Comparison of ENCODE assay signal across 17 mouse cellular contexts in genomic region chr12:107307094-107307740, GRCm38 (mm10).
DNase-seq lines count a peak whose midpoint lies in the region; ATAC-seq lines count a peak whose summit lies in the region.
"Had no signal": no experiment of that assay in that cellular context is flagged by ENCODE, and none has a peak within 500 bp of the region (broad histone marks: within the 10 kb centered on the region; RNA-seq: fewer than 3 reads in every experiment).

No protein-coding gene starts in this region.

- H3K36me3 ChIP-seq in embryonic facial prominence, embryonic 14.5 days (ENCODE audit: control insufficient read depth, insufficient read depth, low read length), result no peaks in the 10 kb centered on the region
- H3K36me3 ChIP-seq in embryonic facial prominence, embryonic 10.5 days (replicated peaks), result no peaks in the 10 kb centered on the region
- no peaks in the 10 kb centered on the region for H3K36me3 ChIP-seq in midbrain, embryonic 13.5 days
- H3K36me3 ChIP-seq in midbrain, embryonic 11.5 days (ENCODE audit: control insufficient read depth, insufficient read depth, low read length), result no peaks in the 10 kb centered on the region
- no peaks in the 10 kb centered on the region for H3K36me3 ChIP-seq in limb, embryonic 10.5 days
- H3K36me3 ChIP-seq: embryonic facial prominence, embryonic 15.5 days; heart, embryonic 13.5 days had no signal

- ATAC-seq in embryonic facial prominence, embryonic 14.5 days (ENCODE audit: low read depth), result no peak
- ATAC-seq in midbrain, embryonic 13.5 days, result peak; percentile 48; the same call in 1 of the 2 replicates
- ATAC-seq in midbrain, embryonic 11.5 days (ENCODE audit: low FRiP score), result no peak

- H3K9ac ChIP-seq in embryonic facial prominence, embryonic 14.5 days (ENCODE audit: low read depth, low read length), result no peak overlapping the region
- no peak overlapping the region for H3K9ac ChIP-seq in midbrain, embryonic 13.5 days (replicated peaks)
- no peak overlapping the region for H3K9ac ChIP-seq in midbrain, embryonic 11.5 days (ENCODE audit: low read length)
- H3K9ac ChIP-seq: embryonic facial prominence, embryonic 15.5 days; heart, embryonic 13.5 days; hindbrain, embryonic 14.5 days had no signal

- H3K9me3 ChIP-seq in embryonic facial prominence, embryonic 14.5 days (ENCODE audit: control insufficient read depth, low read length), result no peaks in the 10 kb centered on the region
- H3K9me3 ChIP-seq in embryonic facial prominence, embryonic 10.5 days, result no peaks in the 10 kb centered on the region
- H3K9me3 ChIP-seq in midbrain, embryonic 13.5 days, result no peaks in the 10 kb centered on the region
- H3K9me3 ChIP-seq in midbrain, embryonic 11.5 days (ENCODE audit: control insufficient read depth, low read length), result no peaks in the 10 kb centered on the region
- H3K9me3 ChIP-seq in limb, embryonic 10.5 days (replicated peaks), result no peaks in the 10 kb centered on the region
- H3K9me3 ChIP-seq: embryonic facial prominence, embryonic 15.5 days; heart, embryonic 13.5 days had no signal

- H3K4me1 ChIP-seq in embryonic facial prominence, embryonic 14.5 days (ENCODE audit: control insufficient read depth, insufficient read depth, low read length), result no peaks in the 10 kb centered on the region
- peaks cover 4% of the 10 kb centered on the region; the same call in 1 of the 2 replicates for H3K4me1 ChIP-seq in embryonic facial prominence, embryonic 10.5 days
- no peaks in the 10 kb centered on the region for H3K4me1 ChIP-seq in midbrain, embryonic 13.5 days (replicated peaks)
- no peaks in the 10 kb centered on the region for H3K4me1 ChIP-seq in midbrain, embryonic 11.5 days (ENCODE audit: control insufficient read depth, insufficient read depth, low read length)
- H3K4me1 ChIP-seq in limb, embryonic 10.5 days, result peaks cover 13% of the 10 kb centered on the region
- H3K4me1 ChIP-seq: embryonic facial prominence, embryonic 15.5 days had no signal

- H3K27ac ChIP-seq in embryonic facial prominence, embryonic 14.5 days (replicated peaks; ENCODE audit: low read depth, low read length), result no peak overlapping the region
- H3K27ac ChIP-seq in embryonic facial prominence, embryonic 10.5 days (replicated peaks), result no peak overlapping the region
- H3K27ac ChIP-seq in midbrain, embryonic 13.5 days, result no peak overlapping the region
- H3K27ac ChIP-seq in midbrain, embryonic 11.5 days (ENCODE audit: low read depth, low read length), result no peak overlapping the region
- 0 out of 2 replicates have a peak overlapping the region, but pooled peaks have one; percentile 1 for H3K27ac ChIP-seq in limb, embryonic 10.5 days
- H3K27ac ChIP-seq: embryonic facial prominence, embryonic 15.5 days; heart, embryonic 13.5 days; hindbrain, embryonic 14.5 days had no signal

- no peaks in the 10 kb centered on the region for H3K27me3 ChIP-seq in embryonic facial prominence, embryonic 14.5 days (replicated peaks; ENCODE audit: control insufficient read depth, insufficient read depth, low read length)
- H3K27me3 ChIP-seq in embryonic facial prominence, embryonic 10.5 days (replicated peaks; ENCODE audit: low read depth, poor library complexity, severe bottlenecking), result 0 out of 2 replicates have a peak, but pooled peaks cover 3% of the 10 kb centered on the region
- H3K27me3 ChIP-seq in midbrain, embryonic 13.5 days, result no peaks in the 10 kb centered on the region
- no peaks in the 10 kb centered on the region for H3K27me3 ChIP-seq in midbrain, embryonic 11.5 days (ENCODE audit: control insufficient read depth, insufficient read depth, low read length)
- H3K27me3 ChIP-seq in limb, embryonic 10.5 days (ENCODE audit: low read depth, poor library complexity, severe bottlenecking), result peaks cover 30% of the 10 kb centered on the region; the same call in 1 of the 2 replicates
- H3K27me3 ChIP-seq: embryonic facial prominence, embryonic 15.5 days; heart, embryonic 13.5 days had no signal

- peak; percentile 31 for DNase-seq in embryonic facial prominence, embryonic 14.5 days (ENCODE audit: low spot score)
- DNase-seq in embryonic facial prominence, embryonic 10.5 days (ENCODE audit: low spot score), result no peak
- no peak for DNase-seq in midbrain, embryonic 11.5 days (ENCODE audit: low spot score, missing footprints)
- peak; percentile 7 for DNase-seq in CD4-positive helper T cell, adult 2 months (ENCODE audit: low read depth, low spot score)
- DNase-seq in limb, embryonic 10.5 days (ENCODE audit: low spot score), result no peak
- DNase-seq in layer of hippocampus, adult 9-10 months (ENCODE audit: low spot score), result no peak
- DNase-seq in right cerebral cortex, adult 2 months (ENCODE audit: low spot score in 2 of 2), result no peak
- DNase-seq: cerebellum, adult 8-10 months; kidney, adult 18-20 months; kidney, postnatal 10 days; liver; lung, adult 18-20 months; lung, postnatal 14 days had no signal

- no peak overlapping the region for H3K4me3 ChIP-seq in embryonic facial prominence, embryonic 14.5 days (ENCODE audit: low read depth, low read length)
- H3K4me3 ChIP-seq in embryonic facial prominence, embryonic 10.5 days, result no peak overlapping the region
- no peak overlapping the region for H3K4me3 ChIP-seq in midbrain, embryonic 13.5 days (replicated peaks)
- no peak overlapping the region for H3K4me3 ChIP-seq in midbrain, embryonic 11.5 days (ENCODE audit: low read depth, low read length)
- no peak overlapping the region for H3K4me3 ChIP-seq in limb, embryonic 10.5 days
- H3K4me3 ChIP-seq: embryonic facial prominence, embryonic 15.5 days; heart, embryonic 13.5 days had no signal

- WGBS in embryonic facial prominence, embryonic 14.5 days, result 52% methylated on average over 15 of the region's 15 CpGs
- 59% methylated on average over 15 of the region's 15 CpGs for WGBS in embryonic facial prominence, embryonic 10.5 days
- WGBS in midbrain, embryonic 13.5 days, result 54% methylated on average over 15 of the region's 15 CpGs
- 57% methylated on average over 15 of the region's 15 CpGs for WGBS in midbrain, embryonic 11.5 days
- WGBS in limb, embryonic 10.5 days, result 17% methylated on average over 15 of the region's 15 CpGs

- H3K4me2 ChIP-seq in embryonic facial prominence, embryonic 14.5 days (ENCODE audit: low read depth, low read length), result no peak overlapping the region
- H3K4me2 ChIP-seq in midbrain, embryonic 13.5 days (replicated peaks), result no peak overlapping the region
- H3K4me2 ChIP-seq in midbrain, embryonic 11.5 days, result no peak overlapping the region
- H3K4me2 ChIP-seq: embryonic facial prominence, embryonic 15.5 days; heart, embryonic 13.5 days; hindbrain, embryonic 14.5 days had no signal

Comparison
In these comparisons a context has a peak if more than half of its experiments do, and no peak if none do; other contexts are left out.
1. DNase-seq: peak in embryonic facial prominence, embryonic 14.5 days (single experiment) and CD4-positive helper T cell, adult 2 months (single experiment); none in embryonic facial prominence, embryonic 10.5 days (single experiment), midbrain, embryonic 11.5 days (single experiment), limb, embryonic 10.5 days (single experiment), layer of hippocampus, adult 9-10 months (single experiment) and right cerebral cortex, adult 2 months (0 of 2).